ENCODE assay signal across 8 mouse cellular contexts in genomic region chr6:89359771-89360708, GRCm38 (mm10). TPM values are rescaled to one million over a fixed set of nuclear protein-coding genes. Genes with fewer than 3 reads are reported as not detected.
DNase-seq lines count a peak whose midpoint lies in the region; ATAC-seq and TF ChIP-seq lines count a peak whose summit lies in the region.

No protein-coding gene starts in this region.

- H3K27me3 ChIP-seq in kidney, postnatal 0 days (ENCODE audit: insufficient read depth, low read length) = no peaks in the 10 kb centered on the region
- peaks cover 17% of the 10 kb centered on the region for H3K27me3 ChIP-seq in heart, embryonic 12.5 days (replicated peaks)
- H3K27me3 ChIP-seq in lung, postnatal 0 days (replicated peaks; ENCODE audit: insufficient read depth, low read length) = no peaks in the 10 kb centered on the region

- H3K9ac ChIP-seq in kidney, postnatal 0 days (ENCODE audit: low read depth, low read length) = 0 out of 2 replicates have a peak overlapping the region, but pooled peaks have one; percentile 96
- peak overlapping the region; percentile 98; the same call in 1 of the 2 replicates for H3K9ac ChIP-seq in heart, embryonic 12.5 days
- no peak overlapping the region; the same call in 1 of the 2 replicates for H3K9ac ChIP-seq in lung, postnatal 0 days (replicated peaks; ENCODE audit: low read depth)

- peaks cover 24% of the 10 kb centered on the region for H3K4me1 ChIP-seq in kidney, postnatal 0 days (replicated peaks; ENCODE audit: insufficient read depth, low read length)
- H3K4me1 ChIP-seq in heart, embryonic 12.5 days (replicated peaks) = peaks cover 43% of the 10 kb centered on the region
- H3K4me1 ChIP-seq in lung, postnatal 0 days (ENCODE audit: insufficient read depth, low read depth, low read length) = peaks cover 23% of the 10 kb centered on the region

- H3K27ac ChIP-seq in kidney, postnatal 0 days = no peak overlapping the region
- no peak overlapping the region for H3K27ac ChIP-seq in heart, embryonic 12.5 days (ENCODE audit: poor library complexity, severe bottlenecking)
- H3K27ac ChIP-seq in lung, postnatal 0 days (ENCODE audit: low read length) = no peak overlapping the region

- H3K9me3 ChIP-seq in kidney, postnatal 0 days (replicated peaks; ENCODE audit: low read length) = no peaks in the 10 kb centered on the region
- H3K9me3 ChIP-seq in heart, embryonic 12.5 days (replicated peaks) = no peaks in the 10 kb centered on the region
- H3K9me3 ChIP-seq in lung, postnatal 0 days (ENCODE audit: low read length) = no peaks in the 10 kb centered on the region

- 56% methylated on average over 20 of the region's 20 CpGs for WGBS in kidney, postnatal 0 days
- 63% methylated on average over 20 of the region's 20 CpGs for WGBS in heart, embryonic 12.5 days
- 62% methylated on average over 20 of the region's 20 CpGs for WGBS in lung, postnatal 0 days

- no peak for ATAC-seq in kidney, postnatal 0 days (replicated peaks; ENCODE audit: low FRiP score, low read depth)
- ATAC-seq in heart, embryonic 12.5 days (ENCODE audit: insufficient number of reproducible peaks, low FRiP score) = no peak
- no peak for ATAC-seq in lung, postnatal 0 days

- H3K36me3 ChIP-seq in kidney, postnatal 0 days (ENCODE audit: insufficient read depth, low read length) = peaks cover 4% of the 10 kb centered on the region; the same call in 1 of the 2 replicates
- H3K36me3 ChIP-seq in heart, embryonic 12.5 days = peaks cover 18% of the 10 kb centered on the region
- H3K36me3 ChIP-seq in lung, postnatal 0 days (ENCODE audit: insufficient read depth, low read length) = 0 out of 2 replicates have a peak, but pooled peaks cover 3% of the 10 kb centered on the region

- no peak overlapping the region for H3K4me3 ChIP-seq in kidney, postnatal 0 days (replicated peaks; ENCODE audit: low read depth, low read length)
- H3K4me3 ChIP-seq in heart, embryonic 12.5 days = no peak overlapping the region
- no peak overlapping the region for H3K4me3 ChIP-seq in lung, postnatal 0 days (ENCODE audit: low read depth, low read length)

- H3K4me2 ChIP-seq in kidney, postnatal 0 days (ENCODE audit: low read length) = peak overlapping the region; percentile 90
- H3K4me2 ChIP-seq in heart, embryonic 12.5 days = peak overlapping the region; percentile 96
- H3K4me2 ChIP-seq in lung, postnatal 0 days (replicated peaks; ENCODE audit: low read depth, low read length) = peak overlapping the region; percentile 93

- DNase-seq in kidney, postnatal 0 days (ENCODE audit: low spot score) = no peak
- no peak for DNase-seq in kidney, adult 8-10 months
- peak; percentile 23 for DNase-seq in c-Kit-positive CD71-positive TER-119-positive erythroid progenitor cells, embryonic 14.5 days (ENCODE audit: low spot score)
- DNase-seq in lung, postnatal 0 days (ENCODE audit: low spot score) = no peak
- no peak for DNase-seq in urinary bladder, postnatal 14 days (ENCODE audit: low spot score)
- DNase-seq in left cerebral cortex, adult 18-20 months (ENCODE audit: low spot score in 2 of 2) = no peak
- no peak for DNase-seq in left cerebral cortex, adult 11 months (ENCODE audit: low spot score)

- TF ChIP-seq EP300 in lung, postnatal 0 days (IDR thresholded peaks at IDR 0.05) = no peak

- TF ChIP-seq CTCF in kidney, postnatal 0 days (IDR thresholded peaks at IDR 0.05; ENCODE audit: low read depth) = no peak
- no peak for TF ChIP-seq CTCF in lung, postnatal 0 days (IDR thresholded peaks at IDR 0.05)

RNA-seq across cellular contexts. Expression of gene Plxna1, which starts 2.4 kb away (rescaled TPM):
- polyA plus RNA-seq in kidney, postnatal 0 days (2015; fragmentation: Nextera tagmentation; extraction: Ambion mirVana) = 16.9 and 17.8 TPM in 2 replicates
- polyA plus RNA-seq in heart, embryonic 12.5 days (2016; fragmentation: Nextera tagmentation; extraction: Ambion mirVana) = 13.4 and 17.3 TPM in 2 replicates
- polyA plus RNA-seq in lung, postnatal 0 days (2015; fragmentation: Nextera tagmentation; extraction: Ambion mirVana) = 13.6 and 29.2 TPM in 2 replicates
- total RNA-seq in left cerebral cortex, adult 18-20 months (2021) = 10 to 100 TPM; 56.4 to 66.9 TPM
